Mouse (Mus musculus) brain, embryonic 14.5 days (tissue): ENCODE data around the gene Rgl1.

Experiments used
- CTCF ChIP-seq: fragments of 200-500 bp; IDR thresholded peaks from 2 replicates; pipeline ENCODE4 v1.5.1; 2012; ENCODE audit warnings: inconsistent platforms, mild to moderate bottlenecking, moderate library complexity, borderline replicate concordance; ENCODE audit not compliant: insufficient read depth, insufficient read length; ENCODE audit errors: extremely low read depth
- POLR2A ChIP-seq: fragments of 200-500 bp; IDR thresholded peaks from 2 replicates; pipeline ENCODE4 v1.6.1; 2012; ENCODE audit warnings: mild to moderate bottlenecking, inconsistent platforms, borderline replicate concordance; ENCODE audit not compliant: poor library complexity, insufficient read depth, insufficient read length, severe bottlenecking; ENCODE audit errors: extremely low read depth

DNA sequence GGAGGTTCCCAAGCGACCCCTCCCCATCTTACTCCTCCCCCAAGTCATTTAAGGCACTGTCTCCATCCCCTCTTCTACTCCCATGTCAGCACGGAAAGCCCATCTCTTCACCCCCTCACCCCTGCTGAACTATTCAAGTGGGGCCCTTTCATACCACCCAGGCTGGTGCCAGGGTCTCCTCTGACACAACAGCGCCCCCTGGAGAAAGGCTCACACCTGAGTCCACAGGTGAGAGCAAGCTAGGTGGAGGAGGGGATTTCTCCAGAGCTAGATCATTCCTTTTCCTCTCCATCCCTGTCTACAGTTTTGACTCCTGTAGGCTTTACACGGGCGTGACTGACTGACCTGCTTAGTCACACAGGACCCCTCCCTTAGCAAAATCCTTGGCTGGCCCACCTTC, 87.7 kb downstream of the Rgl1 start:
- TF ChIP-seq POLR2A: no peak
- peak; percentile 21; the same call in 1 of the 2 replicates for TF ChIP-seq CTCF
